Mouse (Mus musculus) limb, embryonic 14.5 days (tissue): ENCODE measurements around the gene Epn1. TPM values are rescaled to one million over a fixed set of nuclear protein-coding genes. Genes with fewer than 3 reads are reported as not detected.

ENCODE experiments used
- ATAC-seq: fragments of 200-750 bp; cut with Nextera tagmentation; 2 replicates; pipeline ENCODE4 v1.8.0; 2017; ENCODE audit warnings: low read depth, moderate number of reproducible peaks, moderate TSS enrichment; ENCODE audit not compliant: low FRiP score
- DNase-seq: peaks from one replicate; pipeline ENCODE4 v3.0.0-alpha.2; 2015; ENCODE audit warnings: low spot score
- H3K27ac ChIP-seq: fragments of 300-500 bp; sonication (generic); replicated peaks from 2 replicates; pipeline ENCODE4 v1.5.1; 2014; ENCODE audit warnings: low read depth, mild to moderate bottlenecking, low read length, moderate library complexity, mixed read lengths
- H3K27me3 ChIP-seq: fragments of 300-500 bp; sonication (generic); 2 replicates; pipeline ENCODE4 v1.6.1; 2014; ENCODE audit warnings: low read length, mixed read lengths; ENCODE audit not compliant: control insufficient read depth, insufficient read depth
- H3K36me3 ChIP-seq: fragments of 300-500 bp; sonication (generic); 2 replicates; pipeline ENCODE4 v1.6.1; 2014; ENCODE audit warnings: mild to moderate bottlenecking, low read length, moderate library complexity, mixed read lengths; ENCODE audit not compliant: control insufficient read depth, insufficient read depth
- H3K4me1 ChIP-seq: fragments of 300-500 bp; sonication (generic); 2 replicates; pipeline ENCODE4 v1.6.1; 2014; ENCODE audit warnings: antibody characterized with exemption, low read length, mixed read lengths; ENCODE audit not compliant: control insufficient read depth, insufficient read depth
- H3K4me2 ChIP-seq: fragments of 300-500 bp; sonication (generic); replicated peaks from 2 replicates; pipeline ENCODE4 v1.6.1; 2014; ENCODE audit warnings: low read depth, mild to moderate bottlenecking, low read length, moderate library complexity; ENCODE audit not compliant: severe bottlenecking
- H3K4me3 ChIP-seq: fragments of 300-500 bp; sonication (generic); replicated peaks from 2 replicates; pipeline ENCODE4 v1.5.1; 2014; ENCODE audit warnings: low read length
- H3K9ac ChIP-seq: fragments of 300-500 bp; sonication (generic); 2 replicates; pipeline ENCODE4 v1.6.1; 2014; ENCODE audit warnings: mild to moderate bottlenecking, low read depth, low read length, moderate library complexity; ENCODE audit not compliant: severe bottlenecking
- H3K9me3 ChIP-seq: fragments of 300-500 bp; sonication (generic); 2 replicates; pipeline ENCODE4 v1.6.1; 2016; ENCODE audit warnings: low read length; ENCODE audit not compliant: control insufficient read depth
- POLR2A ChIP-seq: fragments of 200-500 bp; IDR thresholded peaks from 2 replicates; pipeline ENCODE4 v1.8.0; 2012; ENCODE audit warnings: inconsistent platforms, mild to moderate bottlenecking, moderate library complexity, borderline replicate concordance; ENCODE audit not compliant: insufficient read depth, insufficient read length; ENCODE audit errors: extremely low read depth
- WGBS: fragments of 180-500 bp; shearing (Covaris S2); extraction: QIAGEN DNeasy Blood & Tissue Kit; methylation state at CpG from one replicate; pipeline ENCODE4 v1.1.7; 2014; 5-methylcytosine and 5-hydroxymethylcytosine counted together
- polyA plus RNA-seq, 2 experiments: library from polyadenylated mRNA; depleted of rRNA in 1 of 2; stranded (reverse) in 1 of 2; unstranded in 1 of 2; fragments of >200 nt; fragmentation: Nextera tagmentation in 1 of 2; extraction: Ambion mirVana in 1 of 2; gene quantifications; 2 replicates each; pipeline versions ENCODE4 v1.2.1 to v1.2.3; 2012 to 2014

Gene Epn1
- polyA plus RNA-seq, 2 experiments, result 69.1 to 119 TPM

DNA sequence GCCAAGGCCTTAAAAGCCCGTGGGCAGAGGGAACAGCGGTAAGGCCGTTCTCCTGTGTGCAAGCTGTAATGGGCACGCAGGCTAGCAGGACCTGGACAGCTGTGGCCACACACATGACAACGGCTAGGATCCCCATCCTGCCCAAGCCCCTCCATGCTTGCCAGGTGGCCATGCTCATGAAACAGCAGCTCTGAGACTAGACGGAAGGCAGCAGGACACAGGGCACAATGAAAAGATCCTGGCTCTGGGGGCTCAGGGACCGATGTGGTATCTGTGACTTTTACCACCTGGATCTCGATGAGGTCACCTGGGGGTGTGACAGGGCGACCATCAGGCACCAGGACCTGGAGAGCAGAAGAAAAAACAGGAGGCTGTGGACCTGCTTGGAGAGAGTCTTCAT is 43.9 kb upstream of the Epn1 start:
- H3K4me2 ChIP-seq, result no peak overlapping the region
- 93% methylated on average over 9 of the region's 9 CpGs for WGBS
- H3K36me3 ChIP-seq, result peaks cover 53% of the 10 kb centered on the region
- ATAC-seq, result no peak
- DNase-seq, result no peak
- H3K4me3 ChIP-seq, result no peak overlapping the region
- no peaks in the 10 kb centered on the region for H3K27me3 ChIP-seq
- no peak overlapping the region for H3K9ac ChIP-seq
- TF ChIP-seq POLR2A, result no peak
- H3K9me3 ChIP-seq, result peaks cover 19% of the 10 kb centered on the region
- H3K4me1 ChIP-seq, result peaks cover 3% of the 10 kb centered on the region; the same call in 1 of the 2 replicates
- no peak overlapping the region for H3K27ac ChIP-seq

- TF ChIP-seq POLR2A, result no peak
- H3K27me3 ChIP-seq, result no peaks in the 10 kb centered on the region
- peaks cover 44% of the 10 kb centered on the region for H3K36me3 ChIP-seq
- peaks cover 10% of the 10 kb centered on the region for H3K9me3 ChIP-seq
- H3K27ac ChIP-seq, result no peak overlapping the region
- H3K9ac ChIP-seq, result no peak overlapping the region
- ATAC-seq (no peak), DNase-seq (no peak)
- H3K4me3 ChIP-seq, result no peak overlapping the region
- H3K4me2 ChIP-seq, result no peak overlapping the region
- H3K4me1 ChIP-seq, result peaks cover 3% of the 10 kb centered on the region; the same call in 1 of the 2 replicates
- WGBS, result 93% methylated on average over 7 of the region's 7 CpGs
Measured at GRCm38 (mm10) chr7:5037026-5037425, 43.0 kb upstream of the Epn1 start.

- Histone ChIP-seq H3K4me1 (peaks cover 3% of the 10 kb centered on the region; the same call in 1 of the 2 replicates), H3K4me2 (peak overlapping the region; percentile 49), H3K36me3 (peaks cover 40% of the 10 kb centered on the region), H3K4me3 (peak overlapping the region; percentile 50), H3K9me3 (peaks cover 7% of the 10 kb centered on the region), H3K27me3 (no peaks in the 10 kb centered on the region), H3K27ac (peak overlapping the region; percentile 85; the same call in 1 of the 2 replicates), H3K9ac (no peak overlapping the region)
- DNase-seq, result no peak
- TF ChIP-seq POLR2A, result no peak
- no peak for ATAC-seq
- WGBS, result 89% methylated on average over 8 of the region's 8 CpGs
Measured at GRCm38 (mm10) chr7:5037467-5037866, 42.6 kb upstream of the Epn1 start.

DNA sequence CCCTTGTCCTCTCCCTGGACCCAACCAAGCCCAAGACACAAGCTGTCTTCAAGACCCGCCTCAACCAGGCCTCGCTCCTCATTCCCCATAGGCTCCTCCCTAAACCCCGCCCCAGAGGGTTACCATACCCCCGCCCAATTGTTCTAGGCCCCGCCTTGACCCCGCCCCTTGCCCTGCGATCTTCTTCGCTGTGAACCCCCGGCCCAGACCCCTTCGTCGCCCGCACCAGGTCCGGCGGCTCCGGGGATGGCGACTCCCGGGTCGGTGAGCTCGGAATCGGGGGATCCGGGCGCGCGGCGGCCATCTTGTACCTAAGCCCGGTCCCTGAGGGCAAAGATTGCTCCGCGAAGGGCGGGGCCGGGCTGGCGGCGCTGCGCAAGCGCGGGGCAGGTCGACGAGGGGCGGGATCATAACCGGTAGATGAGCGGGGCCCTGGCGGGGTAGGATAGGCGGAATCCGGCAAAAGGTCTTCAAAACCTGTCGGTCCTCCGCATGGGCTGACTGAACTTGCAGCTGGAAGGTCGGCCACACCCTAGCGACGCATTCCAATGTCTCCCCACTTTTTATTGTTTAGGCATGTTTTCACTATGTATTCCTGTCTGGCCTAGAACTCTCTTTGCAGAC is 41.8 kb upstream of the Epn1 start, which contains the start of gene Zfp784:
Gene Zfp784, minus strand, starts transcription at position 338 of the 624 bp plus-strand sequence.
- peak; percentile 93 for DNase-seq
- Histone ChIP-seq H3K9ac (peak within 1 kb of the TSS; percentile 64), H3K27ac (peak within 1 kb of the TSS; percentile 85), H3K4me1 (peaks cover 3% of the 10 kb centered on the region; the same call in 1 of the 2 replicates), H3K27me3 (no peaks in the 10 kb centered on the region), H3K4me3 (peak within 1 kb of the TSS; percentile 50), H3K36me3 (peaks cover 33% of the 10 kb centered on the region), H3K4me2 (peak within 1 kb of the TSS; percentile 49), H3K9me3 (peaks cover 7% of the 10 kb centered on the region; the same call in 1 of the 2 replicates)
- peak; percentile 97 for ATAC-seq
- WGBS, result 0% methylated on average over 39 of the region's 48 CpGs
- 0 out of 2 replicates have a peak, but pooled peaks have one; percentile 11 for TF ChIP-seq POLR2A

- Histone ChIP-seq H3K27me3 (no peaks in the 10 kb centered on the region), H3K27ac (no peak overlapping the region), H3K4me2 (peak overlapping the region; percentile 49), H3K9me3 (peaks cover 7% of the 10 kb centered on the region; the same call in 1 of the 2 replicates), H3K9ac (peak overlapping the region; percentile 64; the same call in 1 of the 2 replicates), H3K4me3 (peak overlapping the region; percentile 50), H3K36me3 (peaks cover 25% of the 10 kb centered on the region), H3K4me1 (peaks cover 3% of the 10 kb centered on the region; the same call in 1 of the 2 replicates)
- no peak for DNase-seq
- TF ChIP-seq POLR2A, result no peak
- no peak for ATAC-seq
- WGBS, result 36% methylated on average over 5 of the region's 5 CpGs
Measured at GRCm38 (mm10) chr7:5038940-5039339, 41.1 kb upstream of the Epn1 start.
